In the genomic region with DNA sequence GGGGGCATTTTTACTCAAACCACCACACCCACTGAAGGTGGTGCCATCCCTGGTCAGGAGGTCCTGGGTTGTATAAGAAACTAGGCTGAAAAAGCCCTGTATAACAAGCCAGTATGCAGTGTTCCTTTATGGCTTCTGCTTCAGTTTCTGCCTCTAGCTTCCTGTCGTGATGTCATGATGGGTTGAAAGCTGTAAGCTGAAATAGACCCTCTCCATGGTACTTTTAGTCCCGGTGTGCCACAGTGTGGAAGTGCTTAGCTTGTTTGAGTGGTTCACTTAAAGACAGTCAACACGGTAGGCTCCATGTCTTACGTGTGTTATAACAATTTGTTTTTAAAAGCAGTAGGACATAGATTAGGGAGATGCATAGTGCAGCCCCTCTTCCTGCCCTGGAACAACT, we compare ENCODE assay signal across 29 mouse cellular contexts. TPM values are rescaled to one million over a fixed set of nuclear protein-coding genes. Genes with fewer than 3 reads are reported as not detected.
A peak's percentile ranks its signal among the peaks of the same experiment; 100 is the strongest.
DNase-seq lines count a peak whose midpoint lies in the region; ATAC-seq lines count a peak whose summit lies in the region.
"Had no signal": no experiment of that assay in that cellular context is flagged by ENCODE, and none has a peak within 500 bp of the region (broad histone marks: within the 10 kb centered on the region; RNA-seq: fewer than 3 reads in every experiment).

No protein-coding gene starts in this region.

- no peaks in the 10 kb centered on the region for H3K4me1 ChIP-seq in lung, embryonic 15.5 days
- H3K4me1 ChIP-seq in stomach, embryonic 16.5 days (ENCODE audit: control insufficient read depth, insufficient read depth, low read length) = peaks cover 7% of the 10 kb centered on the region; the same call in 1 of the 2 replicates
- H3K4me1 ChIP-seq: hindbrain, embryonic 13.5 days; liver, embryonic 13.5 days; neural tube, embryonic 12.5 days had no signal

- H3K4me2 ChIP-seq in lung, embryonic 15.5 days = no peak overlapping the region
- H3K4me2 ChIP-seq in stomach, embryonic 16.5 days (ENCODE audit: low read depth, low read length) = no peak overlapping the region
- H3K4me2 ChIP-seq: embryonic facial prominence, embryonic 12.5 days; hindbrain, embryonic 13.5 days; limb, embryonic 12.5 days; liver, embryonic 13.5 days; midbrain, embryonic 11.5 days; neural tube, embryonic 12.5 days had no signal

- intact Hi-C loops in heart, postnatal 10 days (cut with DNase I) = no loop called here

- H3K36me3 ChIP-seq in lung, embryonic 15.5 days = no peaks in the 10 kb centered on the region
- H3K36me3 ChIP-seq in stomach, embryonic 16.5 days (ENCODE audit: control insufficient read depth, insufficient read depth, low read length) = no peaks in the 10 kb centered on the region
- H3K36me3 ChIP-seq: embryonic facial prominence, embryonic 12.5 days; hindbrain, embryonic 13.5 days; limb, embryonic 12.5 days; liver, embryonic 13.5 days; neural tube, embryonic 12.5 days had no signal

- 58% methylated on average over 4 of the region's 4 CpGs for WGBS in lung, embryonic 15.5 days
- 52% methylated on average over 4 of the region's 4 CpGs for WGBS in stomach, embryonic 16.5 days

- peak; percentile 89 for DNase-seq in heart, adult 11 months
- no peak for DNase-seq in heart, postnatal 10 days
- no peak for DNase-seq in lung, postnatal 10 days
- DNase-seq: adrenal gland, adult 2 months; cerebellum, adult 2 months; cerebellum, postnatal 14 days; gastrocnemius, adult 2 months; kidney, adult 9 months; layer of hippocampus, adult 9-11 months; liver, embryonic 13.5 days; lung, adult 18-20 months; right cerebral cortex, adult 18-20 months; spleen, adult 18-20 months had no signal

- ATAC-seq in lung, embryonic 15.5 days (ENCODE audit: borderline replicate concordance, extremely low read depth, low FRiP score, low TSS enrichment) = 0 out of 2 replicates have a peak, but pooled peaks have one; percentile 19
- ATAC-seq in inflammation-experienced regulatory T-cells, adult 6 months = peak; percentile 36
- ATAC-seq in stomach, embryonic 16.5 days (ENCODE audit: insufficient read depth, low FRiP score) = peak; percentile 34; the same call in 1 of the 2 replicates
- ATAC-seq in granulocyte monocyte progenitor cell, adult 5-6 weeks (replicated peaks; ENCODE audit: poor library complexity, severe bottlenecking) = no peak
- no peak for ATAC-seq in monocyte, adult 5-6 weeks (replicated peaks; ENCODE audit: insufficient number of reproducible peaks, low FRiP score, low TSS enrichment, poor library complexity, severe bottlenecking)
- ATAC-seq: forebrain, embryonic 16.5 days; midbrain, embryonic 16.5 days had no signal

- no peak overlapping the region for H3K27ac ChIP-seq in lung, embryonic 15.5 days
- H3K27ac ChIP-seq in stomach, embryonic 16.5 days (ENCODE audit: low read length) = peak overlapping the region; percentile 69; the same call in 1 of the 2 replicates
- H3K27ac ChIP-seq: embryonic facial prominence, embryonic 12.5 days; gastrocnemius, adult 2 months; hindbrain, embryonic 13.5 days; limb, embryonic 12.5 days; liver, embryonic 13.5 days; neural tube, embryonic 12.5 days had no signal

- no peaks in the 10 kb centered on the region for H3K27me3 ChIP-seq in lung, embryonic 15.5 days
- H3K27me3 ChIP-seq in stomach, embryonic 16.5 days (ENCODE audit: control insufficient read depth, insufficient read depth, low read length) = no peaks in the 10 kb centered on the region
- H3K27me3 ChIP-seq: embryonic facial prominence, embryonic 12.5 days; limb, embryonic 12.5 days; liver, embryonic 13.5 days; neural tube, embryonic 12.5 days had no signal

- H3K9ac ChIP-seq in lung, embryonic 15.5 days = no peak overlapping the region
- no peak overlapping the region for H3K9ac ChIP-seq in stomach, embryonic 16.5 days (ENCODE audit: low read length)
- H3K9ac ChIP-seq: embryonic facial prominence, embryonic 12.5 days; hindbrain, embryonic 13.5 days; limb, embryonic 12.5 days; liver, embryonic 13.5 days; neural tube, embryonic 12.5 days had no signal

- H3K9me3 ChIP-seq in lung, embryonic 15.5 days = no peaks in the 10 kb centered on the region
- no peaks in the 10 kb centered on the region for H3K9me3 ChIP-seq in stomach, embryonic 16.5 days (replicated peaks; ENCODE audit: control insufficient read depth, low read length)
- H3K9me3 ChIP-seq: embryonic facial prominence, embryonic 12.5 days; hindbrain, embryonic 13.5 days; limb, embryonic 12.5 days; liver, embryonic 13.5 days; neural tube, embryonic 12.5 days had no signal

- H3K4me3 ChIP-seq in lung, embryonic 15.5 days = no peak overlapping the region
- no peak overlapping the region for H3K4me3 ChIP-seq in stomach, embryonic 16.5 days (replicated peaks; ENCODE audit: low read length)
- H3K4me3 ChIP-seq: embryonic facial prominence, embryonic 12.5 days; erythroblast, embryonic 14.5 days; gastrocnemius, adult 2 months; hindbrain, embryonic 13.5 days; limb, embryonic 12.5 days; liver, embryonic 13.5 days; myocyte; neural tube, embryonic 12.5 days had no signal

RNA-seq across cellular contexts. Expression of a gene that starts 32.4 kb away (rescaled TPM):
- not detected for total RNA-seq in heart, postnatal 10 days (2021)
- polyA plus RNA-seq in lung, embryonic 15.5 days (2015; fragmentation: Nextera tagmentation; extraction: Ambion mirVana) = 1.2 and 1.3 TPM in 2 replicates
- 100 to 1,000 TPM; 110 to 229 (median 126) TPM for polyA plus RNA-seq in inflammation-experienced regulatory T-cells, adult 6 months (2017; shearing (Covaris generic))
- 14.1 and 28.0 TPM in 2 replicates for polyA plus RNA-seq in stomach, embryonic 16.5 days (2015; fragmentation: Nextera tagmentation; extraction: Ambion mirVana)
- total RNA-seq in granulocyte monocyte progenitor cell, adult 5-6 weeks (2014; fragmentation: Nextera tagmentation) = not detected in 2 replicates
- total RNA-seq in granulocyte monocyte progenitor cell, adult 5-6 weeks (2017) = 0.88 and 2.9 TPM in 2 replicates
- 1.9 to 14.1 TPM (median 8.8 TPM) in 3 replicates for total RNA-seq in monocyte, adult 5-6 weeks (2017)
- total RNA-seq: gastrocnemius, postnatal 4 days; heart, postnatal 36 days had no signal
- polyA plus RNA-seq: adrenal gland, adult 2 months; erythroblast, embryonic 14.5 days had no signal

Comparison
In these comparisons a context has a peak if more than half of its experiments do, and no peak if none do; other contexts are left out.
1. ATAC-seq: peak in lung, embryonic 15.5 days (single experiment), inflammation-experienced regulatory T-cells, adult 6 months (single experiment) and stomach, embryonic 16.5 days (single experiment); none in granulocyte monocyte progenitor cell, adult 5-6 weeks (single experiment) and monocyte, adult 5-6 weeks (single experiment).